Mouse (Mus musculus): ENCODE data around the gene 1700037H04Rik.

GRCm38 (mm10) chr2:131130849-131131248 lies 29.0 kb downstream of the 1700037H04Rik start:
- TF ChIP-seq CTCF (IDR thresholded peaks at IDR 0.05; ENCODE audit: insufficient read depth, low read length), result no peak
- no peak for TF ChIP-seq POLR2A (IDR thresholded peaks at IDR 0.05; ENCODE audit: borderline replicate concordance, extremely low read depth, low read depth, low read length)

Measured in lung, adult 2 months (tissue).